Mouse (Mus musculus): Measurements from ENCODE around the gene Tmtc2. TPM values are rescaled to one million over a fixed set of nuclear protein-coding genes. Genes with fewer than 3 reads are reported as not detected.

The Tmtc2 gene
- polyA plus RNA-seq, 1 experiment: 1.1 TPM

GRCm38 (mm10) chr10:105556890-105557572 lies 17.2 kb downstream of the Tmtc2 start:
- Histone ChIP-seq H3K9ac (ENCODE audit: low read depth, poor library complexity, severe bottlenecking) (no peak overlapping the region), H3K36me3 (ENCODE audit: control insufficient read depth, insufficient read depth, low read length, poor library complexity, severe bottlenecking) (no peaks in the 10 kb centered on the region), H3K4me1 (ENCODE audit: control insufficient read depth, insufficient read depth, low read length) (no peaks in the 10 kb centered on the region), H3K9me3 (replicated peaks; ENCODE audit: control insufficient read depth, insufficient read depth, low read length, poor library complexity, severe bottlenecking) (no peaks in the 10 kb centered on the region), H3K27me3 (ENCODE audit: control insufficient read depth, insufficient read depth, low read length, poor library complexity, severe bottlenecking) (no peaks in the 10 kb centered on the region), H3K27ac (ENCODE audit: insufficient read depth, low read length) (no peak overlapping the region), H3K4me3 (ENCODE audit: low read depth, low read length) (no peak overlapping the region)
- TF ChIP-seq POLR2A (IDR thresholded peaks at IDR 0.05; ENCODE audit: insufficient read depth, low read length) (no peak), CTCF (IDR thresholded peaks at IDR 0.05; ENCODE audit: low read depth, low read length) (no peak), EP300 (IDR thresholded peaks at IDR 0.05; ENCODE audit: insufficient read depth, low read depth, low read length) (no peak)

GRCm38 (mm10) chr10:105554153-105554552 lies 20.1 kb downstream of the Tmtc2 start:
- no peaks in the 10 kb centered on the region for H3K9me3 ChIP-seq (replicated peaks; ENCODE audit: control insufficient read depth, insufficient read depth, low read length, poor library complexity, severe bottlenecking)
- no peaks in the 10 kb centered on the region for H3K27me3 ChIP-seq (ENCODE audit: control insufficient read depth, insufficient read depth, low read length, poor library complexity, severe bottlenecking)

GRCm38 (mm10) chr10:105548040-105548439 lies 26.2 kb downstream of the Tmtc2 start:
- H3K9me3 ChIP-seq (replicated peaks; ENCODE audit: control insufficient read depth, insufficient read depth, low read length, poor library complexity, severe bottlenecking): no peaks in the 10 kb centered on the region
- H3K27ac ChIP-seq (ENCODE audit: insufficient read depth, low read length): no peak overlapping the region
- H3K9ac ChIP-seq (ENCODE audit: low read depth, poor library complexity, severe bottlenecking): no peak overlapping the region
- no peaks in the 10 kb centered on the region for H3K27me3 ChIP-seq (ENCODE audit: control insufficient read depth, insufficient read depth, low read length, poor library complexity, severe bottlenecking)
- no peaks in the 10 kb centered on the region for H3K4me1 ChIP-seq (ENCODE audit: control insufficient read depth, insufficient read depth, low read length)
- no peak overlapping the region for H3K4me3 ChIP-seq (ENCODE audit: low read depth, low read length)
- TF ChIP-seq POLR2A (IDR thresholded peaks at IDR 0.05; ENCODE audit: insufficient read depth, low read length) (no peak), EP300 (IDR thresholded peaks at IDR 0.05; ENCODE audit: insufficient read depth, low read depth, low read length) (no peak), CTCF (IDR thresholded peaks at IDR 0.05; ENCODE audit: low read depth, low read length) (no peak)
- H3K36me3 ChIP-seq (ENCODE audit: control insufficient read depth, insufficient read depth, low read length, poor library complexity, severe bottlenecking): no peaks in the 10 kb centered on the region

More at GRCm38 (mm10) chr10:105554153-105554552, 20.1 kb downstream of the Tmtc2 start:
- TF ChIP-seq POLR2A (IDR thresholded peaks at IDR 0.05; ENCODE audit: insufficient read depth, low read length) (no peak), CTCF (IDR thresholded peaks at IDR 0.05; ENCODE audit: low read depth, low read length) (no peak), EP300 (IDR thresholded peaks at IDR 0.05; ENCODE audit: insufficient read depth, low read depth, low read length) (no peak)
- Histone ChIP-seq H3K4me1 (ENCODE audit: control insufficient read depth, insufficient read depth, low read length) (no peaks in the 10 kb centered on the region), H3K9ac (ENCODE audit: low read depth, poor library complexity, severe bottlenecking) (no peak overlapping the region), H3K27ac (ENCODE audit: insufficient read depth, low read length) (no peak overlapping the region), H3K4me3 (ENCODE audit: low read depth, low read length) (no peak overlapping the region), H3K36me3 (ENCODE audit: control insufficient read depth, insufficient read depth, low read length, poor library complexity, severe bottlenecking) (no peaks in the 10 kb centered on the region)

- Histone ChIP-seq H3K9ac (ENCODE audit: low read depth, poor library complexity, severe bottlenecking) (no peak overlapping the region), H3K36me3 (ENCODE audit: control insufficient read depth, insufficient read depth, low read length, poor library complexity, severe bottlenecking) (no peaks in the 10 kb centered on the region), H3K4me1 (ENCODE audit: control insufficient read depth, insufficient read depth, low read length) (no peaks in the 10 kb centered on the region), H3K27ac (ENCODE audit: insufficient read depth, low read length) (no peak overlapping the region), H3K9me3 (replicated peaks; ENCODE audit: control insufficient read depth, insufficient read depth, low read length, poor library complexity, severe bottlenecking) (no peaks in the 10 kb centered on the region), H3K27me3 (ENCODE audit: control insufficient read depth, insufficient read depth, low read length, poor library complexity, severe bottlenecking) (no peaks in the 10 kb centered on the region), H3K4me3 (ENCODE audit: low read depth, low read length) (no peak overlapping the region)
- TF ChIP-seq POLR2A (IDR thresholded peaks at IDR 0.05; ENCODE audit: insufficient read depth, low read length): no peak
- TF ChIP-seq EP300 (IDR thresholded peaks at IDR 0.05; ENCODE audit: insufficient read depth, low read depth, low read length): no peak
- TF ChIP-seq CTCF (IDR thresholded peaks at IDR 0.05; ENCODE audit: low read depth, low read length): no peak
These were observed 29.9 kb downstream of the Tmtc2 start for GRCm38 (mm10) chr10:105544004-105545003.

GRCm38 (mm10) chr10:105542081-105542480 lies 32.2 kb downstream of the Tmtc2 start:
- Histone ChIP-seq H3K36me3 (ENCODE audit: control insufficient read depth, insufficient read depth, low read length, poor library complexity, severe bottlenecking) (no peaks in the 10 kb centered on the region), H3K4me1 (ENCODE audit: control insufficient read depth, insufficient read depth, low read length) (no peaks in the 10 kb centered on the region), H3K27ac (ENCODE audit: insufficient read depth, low read length) (no peak overlapping the region), H3K27me3 (ENCODE audit: control insufficient read depth, insufficient read depth, low read length, poor library complexity, severe bottlenecking) (no peaks in the 10 kb centered on the region), H3K9ac (ENCODE audit: low read depth, poor library complexity, severe bottlenecking) (no peak overlapping the region), H3K9me3 (replicated peaks; ENCODE audit: control insufficient read depth, insufficient read depth, low read length, poor library complexity, severe bottlenecking) (no peaks in the 10 kb centered on the region), H3K4me3 (ENCODE audit: low read depth, low read length) (no peak overlapping the region)
- TF ChIP-seq CTCF (IDR thresholded peaks at IDR 0.05; ENCODE audit: low read depth, low read length): no peak
- TF ChIP-seq EP300 (IDR thresholded peaks at IDR 0.05; ENCODE audit: insufficient read depth, low read depth, low read length): no peak
- TF ChIP-seq POLR2A (IDR thresholded peaks at IDR 0.05; ENCODE audit: insufficient read depth, low read length): no peak

Measured in ES-Bruce4 (cell line).